ENCODE assay signal across 9 mouse cellular contexts in the genomic region with DNA sequence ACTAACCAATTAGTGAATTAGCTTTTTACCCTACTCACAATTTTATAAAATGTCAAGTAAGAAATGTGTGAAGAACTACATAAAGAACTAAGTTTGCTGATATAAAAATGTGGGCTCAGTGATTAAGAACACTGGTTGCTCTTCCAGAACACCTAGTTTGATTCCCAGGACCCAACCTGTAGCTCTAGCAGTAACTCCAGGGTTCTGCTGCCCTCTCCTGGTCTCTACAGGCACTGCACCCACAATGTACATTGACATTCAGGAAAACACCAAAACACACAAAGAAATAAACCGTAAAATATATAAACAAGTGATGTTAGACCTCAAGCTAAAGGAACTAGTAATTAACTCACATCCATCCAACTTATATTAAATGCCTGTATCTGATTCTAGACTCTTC. TPM values are rescaled to one million over a fixed set of nuclear protein-coding genes. Genes with fewer than 3 reads are reported as not detected.
DNase-seq lines count a peak whose midpoint lies in the region; ATAC-seq and TF ChIP-seq lines count a peak whose summit lies in the region.
"Had no signal": no experiment of that assay in that cellular context is flagged by ENCODE, and none has a peak within 500 bp of the region (broad histone marks: within the 10 kb centered on the region; RNA-seq: fewer than 3 reads in every experiment).

No protein-coding gene starts in this region.

- H3K4me2 ChIP-seq in forebrain, embryonic 13.5 days = no peak overlapping the region
- no peak overlapping the region for H3K4me2 ChIP-seq in forebrain, embryonic 15.5 days (replicated peaks)
- no peak overlapping the region for H3K4me2 ChIP-seq in embryonic facial prominence, embryonic 11.5 days (ENCODE audit: low read depth, low read length)
- no peak overlapping the region for H3K4me2 ChIP-seq in liver, embryonic 12.5 days

- peak; percentile 74 for DNase-seq in CD4-positive, CD25-positive, alpha-beta regulatory T cell, adult 2 months (ENCODE audit: low read depth, low spot score)
- peak; percentile 79 for DNase-seq in embryonic facial prominence, embryonic 11.5 days (ENCODE audit: low spot score)
- peak; percentile 30 to 71 for DNase-seq in kidney, adult 8-10 months
- DNase-seq in right cerebral cortex, adult 18-20 months = peak; percentile 53

- H3K27ac ChIP-seq in forebrain, embryonic 13.5 days = no peak overlapping the region
- no peak overlapping the region for H3K27ac ChIP-seq in forebrain, embryonic 15.5 days (replicated peaks)
- H3K27ac ChIP-seq in bone marrow macrophage, adult 2 months (ENCODE audit: insufficient read depth, low read depth, low read length) = no peak overlapping the region
- H3K27ac ChIP-seq in embryonic facial prominence, embryonic 11.5 days (replicated peaks; ENCODE audit: low read depth, low read length) = no peak overlapping the region
- no peak overlapping the region for H3K27ac ChIP-seq in liver, embryonic 12.5 days

- no peak overlapping the region for H3K9ac ChIP-seq in forebrain, embryonic 13.5 days
- H3K9ac ChIP-seq in forebrain, embryonic 15.5 days (replicated peaks) = no peak overlapping the region
- H3K9ac ChIP-seq in embryonic facial prominence, embryonic 11.5 days (replicated peaks; ENCODE audit: low read length) = no peak overlapping the region
- no peak overlapping the region for H3K9ac ChIP-seq in liver, embryonic 12.5 days

- ATAC-seq in forebrain, embryonic 13.5 days = 0 out of 2 replicates have a peak, but pooled peaks have one; percentile 28
- ATAC-seq in forebrain, embryonic 15.5 days (replicated peaks) = no peak
- no peak for ATAC-seq in embryonic facial prominence, embryonic 11.5 days (replicated peaks; ENCODE audit: insufficient number of reproducible peaks, low FRiP score, low TSS enrichment, low read depth)
- ATAC-seq in liver, embryonic 12.5 days = peak; percentile 61; the same call in 1 of the 2 replicates

- H3K9me3 ChIP-seq in forebrain, embryonic 13.5 days (replicated peaks) = no peaks in the 10 kb centered on the region
- no peaks in the 10 kb centered on the region for H3K9me3 ChIP-seq in forebrain, embryonic 15.5 days
- no peaks in the 10 kb centered on the region for H3K9me3 ChIP-seq in embryonic facial prominence, embryonic 11.5 days (replicated peaks; ENCODE audit: control insufficient read depth, low read length)
- no peaks in the 10 kb centered on the region for H3K9me3 ChIP-seq in liver, embryonic 12.5 days (replicated peaks)

- TF ChIP-seq POLR2A in bone marrow macrophage, adult 2 months (IDR thresholded peaks at IDR 0.05; ENCODE audit: borderline replicate concordance, low read depth, low read length) = no peak

- TF ChIP-seq CTCF in bone marrow macrophage, adult 2 months (IDR thresholded peaks at IDR 0.05; ENCODE audit: low read depth, low read length) = 0 out of 2 replicates have a peak, but pooled peaks have one; percentile 42

- 81% methylated on average over 1 of the region's 1 CpGs for WGBS in forebrain, embryonic 13.5 days
- WGBS in forebrain, embryonic 15.5 days = 66% methylated on average over 1 of the region's 1 CpGs
- 72% methylated on average over 1 of the region's 1 CpGs for WGBS in embryonic facial prominence, embryonic 11.5 days
- WGBS in liver, embryonic 12.5 days (ENCODE audit: insufficient replicate concordance) = 55% methylated on average over 1 of the region's 1 CpGs

- peaks cover 55% of the 10 kb centered on the region for H3K36me3 ChIP-seq in forebrain, embryonic 13.5 days (ENCODE audit: poor library complexity, severe bottlenecking)
- peaks cover 56% of the 10 kb centered on the region for H3K36me3 ChIP-seq in forebrain, embryonic 15.5 days
- no peaks in the 10 kb centered on the region; the same call in none of the 2 replicates for H3K36me3 ChIP-seq in embryonic facial prominence, embryonic 11.5 days (replicated peaks; ENCODE audit: control insufficient read depth, insufficient read depth, low read depth, low read length)
- peaks cover 62% of the 10 kb centered on the region for H3K36me3 ChIP-seq in liver, embryonic 12.5 days

- no peaks in the 10 kb centered on the region for H3K27me3 ChIP-seq in forebrain, embryonic 13.5 days
- H3K27me3 ChIP-seq in forebrain, embryonic 15.5 days = no peaks in the 10 kb centered on the region
- H3K27me3 ChIP-seq in embryonic facial prominence, embryonic 11.5 days (ENCODE audit: control insufficient read depth, insufficient read depth, low read length) = no peaks in the 10 kb centered on the region
- H3K27me3 ChIP-seq in liver, embryonic 12.5 days (replicated peaks) = no peaks in the 10 kb centered on the region

- H3K4me3 ChIP-seq in forebrain, embryonic 13.5 days = no peak overlapping the region
- no peak overlapping the region for H3K4me3 ChIP-seq in forebrain, embryonic 15.5 days
- H3K4me3 ChIP-seq in bone marrow macrophage, adult 2 months (ENCODE audit: insufficient read depth, low read length) = no peak overlapping the region
- no peak overlapping the region for H3K4me3 ChIP-seq in embryonic facial prominence, embryonic 11.5 days (ENCODE audit: low read depth, low read length)
- H3K4me3 ChIP-seq in liver, embryonic 12.5 days = no peak overlapping the region

- H3K4me1 ChIP-seq in forebrain, embryonic 13.5 days = no peaks in the 10 kb centered on the region
- H3K4me1 ChIP-seq in forebrain, embryonic 15.5 days = no peaks in the 10 kb centered on the region
- H3K4me1 ChIP-seq in bone marrow macrophage, adult 2 months (ENCODE audit: control insufficient read depth, insufficient read depth, low read length) = no peaks in the 10 kb centered on the region
- H3K4me1 ChIP-seq in embryonic facial prominence, embryonic 11.5 days (ENCODE audit: control insufficient read depth, insufficient read depth, low read length) = no peaks in the 10 kb centered on the region
- no peaks in the 10 kb centered on the region; the same call in 1 of the 2 replicates for H3K4me1 ChIP-seq in liver, embryonic 12.5 days

RNA-seq across cellular contexts. Expression of gene B430218F22Rik, which starts 7.3 kb away (rescaled TPM):
- polyA plus RNA-seq in forebrain, embryonic 13.5 days (2015; fragmentation: Nextera tagmentation; extraction: Ambion mirVana) = 0.76 and 0.80 TPM in 2 replicates
- 0.61 and 1.1 TPM in 2 replicates for polyA plus RNA-seq in forebrain, embryonic 15.5 days (2015; fragmentation: Nextera tagmentation; extraction: Ambion mirVana)
- polyA plus RNA-seq in bone marrow macrophage, adult 2 months (2012; ENCODE audit: insufficient read depth, insufficient read length, missing spikeins) = not detected in 2 replicates
- 0.50 and 2.3 TPM in 2 replicates for polyA plus RNA-seq in embryonic facial prominence, embryonic 11.5 days (2014; fragmentation: Nextera tagmentation; extraction: Ambion mirVana)
- polyA plus RNA-seq in liver, embryonic 12.5 days (2016; fragmentation: Nextera tagmentation; extraction: Ambion mirVana) = 0.25 and 1.0 TPM in 2 replicates
- polyA plus RNA-seq: large intestine, adult 2 months had no signal

RNA-seq across cellular contexts. Expression of gene Mrps30, which starts 7.9 kb away (rescaled TPM):
- polyA plus RNA-seq in forebrain, embryonic 13.5 days (2015; fragmentation: Nextera tagmentation; extraction: Ambion mirVana) = 26.0 and 26.1 TPM in 2 replicates
- polyA plus RNA-seq in forebrain, embryonic 15.5 days (2015; fragmentation: Nextera tagmentation; extraction: Ambion mirVana) = 27.6 and 27.7 TPM in 2 replicates
- polyA plus RNA-seq in bone marrow macrophage, adult 2 months (2012; ENCODE audit: insufficient read depth, insufficient read length, missing spikeins) = 12.3 and 13.1 TPM in 2 replicates
- polyA plus RNA-seq in embryonic facial prominence, embryonic 11.5 days (2014; fragmentation: Nextera tagmentation; extraction: Ambion mirVana) = 42.4 and 45.4 TPM in 2 replicates
- 31.9 and 33.3 TPM in 2 replicates for polyA plus RNA-seq in liver, embryonic 12.5 days (2016; fragmentation: Nextera tagmentation; extraction: Ambion mirVana)

Comparison
In these comparisons a context has a peak if more than half of its experiments do, and no peak if none do; other contexts are left out.
1. ATAC-seq: peak in forebrain, embryonic 13.5 days (single experiment) and liver, embryonic 12.5 days (single experiment); none in forebrain, embryonic 15.5 days (single experiment) and embryonic facial prominence, embryonic 11.5 days (single experiment).
2. Peak in every context shown above with its lines, with median percentiles within 50 percentile points of each other: DNase-seq.